Mouse (Mus musculus): ENCODE measurements around the gene Ncapd2. TPM values are rescaled to one million over a fixed set of nuclear protein-coding genes. Genes with fewer than 3 reads are reported as not detected.

Ncapd2 gene
- total and polyA plus RNA-seq, 2 experiments from 2014 or later = 25.8 to 43.5 TPM

DNA sequence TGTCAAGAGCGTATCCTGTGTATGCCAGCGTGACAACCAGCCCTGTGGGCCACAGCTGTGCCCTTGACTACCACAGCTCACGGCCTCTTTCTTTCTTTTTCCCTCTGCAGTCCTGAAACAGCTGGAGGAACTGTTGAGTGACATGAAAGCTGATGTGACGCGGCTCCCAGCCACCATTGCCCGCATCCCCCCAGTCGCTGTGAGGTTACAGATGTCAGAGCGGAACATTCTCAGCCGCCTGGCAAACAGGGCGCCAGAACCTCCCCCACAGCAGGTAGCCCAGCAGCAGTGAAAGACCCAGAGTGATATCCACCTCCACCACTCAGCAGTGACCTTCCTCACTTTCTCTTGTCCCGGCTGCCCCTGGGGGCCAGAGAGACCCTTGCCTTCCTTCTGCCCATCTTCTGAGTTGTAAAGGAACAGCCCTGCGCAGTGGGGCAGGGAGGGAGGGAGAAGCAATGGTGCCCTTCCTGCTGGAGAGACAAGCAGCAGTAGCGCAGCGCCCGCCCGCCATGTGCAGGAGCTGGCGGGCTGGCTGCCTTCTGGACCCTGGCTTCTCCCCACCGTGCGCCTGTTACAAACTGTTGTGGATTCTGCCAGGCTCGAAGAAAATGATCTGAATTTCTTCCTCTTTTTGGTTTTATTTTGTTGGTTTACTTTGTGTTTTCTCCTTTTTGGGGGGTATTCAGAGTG is 61.6 kb downstream of the Ncapd2 start:
- Histone ChIP-seq H3K27me3 (ENCODE audit: insufficient read depth, low read length) (no peaks in the 10 kb centered on the region), H3K4me1 (ENCODE audit: insufficient read depth) (peaks cover 6% of the 10 kb centered on the region; the same call in 1 of the 2 replicates), H3K27ac (ENCODE audit: low read depth, low read length) (no peak overlapping the region), H3K36me3 (ENCODE audit: insufficient read depth) (peaks cover 55% of the 10 kb centered on the region), H3K4me3 (ENCODE audit: low read depth, low read length) (no peak overlapping the region), H3K4me2 (ENCODE audit: low read depth) (no peak overlapping the region), H3K9me3 (ENCODE audit: low read length) (no peaks in the 10 kb centered on the region), H3K9ac (no peak overlapping the region)
- TF ChIP-seq CTCF (IDR thresholded peaks at IDR 0.05; ENCODE audit: low read depth) = no peak
- 85% methylated on average over 20 of the region's 20 CpGs for WGBS
- no peak for ATAC-seq
- no peak for DNase-seq

- peaks cover 54% of the 10 kb centered on the region for H3K36me3 ChIP-seq (ENCODE audit: insufficient read depth)
- H3K9me3 ChIP-seq (ENCODE audit: low read length) = no peaks in the 10 kb centered on the region
- no peak for TF ChIP-seq CTCF (IDR thresholded peaks at IDR 0.05; ENCODE audit: low read depth)
- 88% methylated on average over 12 of the region's 12 CpGs for WGBS
- no peak for ATAC-seq
- no peak overlapping the region for H3K4me2 ChIP-seq (ENCODE audit: low read depth)
- H3K9ac ChIP-seq = no peak overlapping the region
- peaks cover 6% of the 10 kb centered on the region; the same call in 1 of the 2 replicates for H3K4me1 ChIP-seq (ENCODE audit: insufficient read depth)
- H3K27ac ChIP-seq (ENCODE audit: low read depth, low read length) = no peak overlapping the region
- no peak for DNase-seq
- no peak overlapping the region for H3K4me3 ChIP-seq (ENCODE audit: low read depth, low read length)
- no peaks in the 10 kb centered on the region for H3K27me3 ChIP-seq (ENCODE audit: insufficient read depth, low read length)
These were observed 62.8 kb downstream of the Ncapd2 start for GRCm38 (mm10) chr6:125128724-125129123.

- no peak for DNase-seq
- Histone ChIP-seq H3K9me3 (ENCODE audit: low read length) (no peaks in the 10 kb centered on the region), H3K27me3 (ENCODE audit: insufficient read depth, low read length) (no peaks in the 10 kb centered on the region), H3K27ac (ENCODE audit: low read depth, low read length) (no peak overlapping the region), H3K4me3 (ENCODE audit: low read depth, low read length) (no peak overlapping the region), H3K36me3 (ENCODE audit: insufficient read depth) (peaks cover 86% of the 10 kb centered on the region), H3K9ac (no peak overlapping the region), H3K4me1 (ENCODE audit: insufficient read depth) (no peaks in the 10 kb centered on the region), H3K4me2 (ENCODE audit: low read depth) (no peak overlapping the region)
- WGBS = 92% methylated on average over 8 of the region's 8 CpGs
- no peak for ATAC-seq
- TF ChIP-seq CTCF (IDR thresholded peaks at IDR 0.05; ENCODE audit: low read depth) = no peak
These were observed 72.1 kb downstream of the Ncapd2 start for GRCm38 (mm10) chr6:125119387-125119786.

Small RNAs within 50 kb of the gene (microRNA-seq; reads per million reads assigned to microRNA genes)
- 0.39 to 0.85 reads per million in 2 experiments for gene Mir3098
- gene Mir8113 = 0 reads per million in 2 experiments

Other genes with a start within 250 kb of the Ncapd2 start
- 82.4 and 117 TPM in 2 replicates for gene Cops7a, start 226.2 kb downstream of the Ncapd2 start, total RNA-seq (2014; rRNA removed)
- 87.8 and 93.0 TPM in 2 replicates for gene Cops7a, start 226.2 kb downstream of the Ncapd2 start, polyA plus RNA-seq (2015; fragmentation: Nextera tagmentation; extraction: Ambion mirVana)
- 12.2 and 18.3 TPM in 2 replicates for gene Pianp, start 195.0 kb downstream of the Ncapd2 start, total RNA-seq (2014; rRNA removed)
- gene Pianp, start 195.0 kb downstream of the Ncapd2 start, polyA plus RNA-seq (2015; fragmentation: Nextera tagmentation; extraction: Ambion mirVana) = 53.8 and 68.9 TPM in 2 replicates
- gene Zfp384, start 182.6 kb downstream of the Ncapd2 start, total RNA-seq (2014; rRNA removed) = 24.7 and 34.5 TPM in 2 replicates
- 7.2 and 8.4 TPM in 2 replicates for gene Zfp384, start 182.6 kb downstream of the Ncapd2 start, polyA plus RNA-seq (2015; fragmentation: Nextera tagmentation; extraction: Ambion mirVana)
- gene Ing4, start 151.9 kb downstream of the Ncapd2 start, total RNA-seq (2014; rRNA removed) = 83.4 and 103 TPM in 2 replicates
- gene Ing4, start 151.9 kb downstream of the Ncapd2 start, polyA plus RNA-seq (2015; fragmentation: Nextera tagmentation; extraction: Ambion mirVana) = 102 and 111 TPM in 2 replicates
- gene Acrbp, start 142.0 kb downstream of the Ncapd2 start, total RNA-seq (2014; rRNA removed) = 11.3 and 12.2 TPM in 2 replicates
- gene Acrbp, start 142.0 kb downstream of the Ncapd2 start, polyA plus RNA-seq (2015; fragmentation: Nextera tagmentation; extraction: Ambion mirVana) = 11.4 and 13.8 TPM in 2 replicates
- 0.38 and 0.71 TPM in 2 replicates for gene Lpar5, start 123.8 kb downstream of the Ncapd2 start, total RNA-seq (2014; rRNA removed)
- gene Lpar5, start 123.8 kb downstream of the Ncapd2 start, polyA plus RNA-seq (2015; fragmentation: Nextera tagmentation; extraction: Ambion mirVana) = 0.59 and 0.61 TPM in 2 replicates
- 121 and 141 TPM in 2 replicates for gene Chd4, start 95.7 kb downstream of the Ncapd2 start, total RNA-seq (2014; rRNA removed)
- 53.3 and 72.6 TPM in 2 replicates for gene Chd4, start 95.7 kb downstream of the Ncapd2 start, polyA plus RNA-seq (2015; fragmentation: Nextera tagmentation; extraction: Ambion mirVana)
- gene Nop2, start 59.8 kb downstream of the Ncapd2 start, total RNA-seq (2014; rRNA removed) = 47.2 and 56.0 TPM in 2 replicates
- gene Nop2, start 59.8 kb downstream of the Ncapd2 start, polyA plus RNA-seq (2015; fragmentation: Nextera tagmentation; extraction: Ambion mirVana) = 39.6 and 43.5 TPM in 2 replicates
- gene Iffo1, start 46.5 kb downstream of the Ncapd2 start, total RNA-seq (2014; rRNA removed) = 24.6 and 28.8 TPM in 2 replicates
- gene Iffo1, start 46.5 kb downstream of the Ncapd2 start, polyA plus RNA-seq (2015; fragmentation: Nextera tagmentation; extraction: Ambion mirVana) = 12.8 and 18.3 TPM in 2 replicates
- gene Gapdh, start 25.2 kb downstream of the Ncapd2 start, total RNA-seq (2014; rRNA removed) = 2,022 and 2,511 TPM in 2 replicates
- gene Gapdh, start 25.2 kb downstream of the Ncapd2 start, polyA plus RNA-seq (2015; fragmentation: Nextera tagmentation; extraction: Ambion mirVana) = 1,543 and 1,551 TPM in 2 replicates
- 51.3 and 54.0 TPM in 2 replicates for gene Mrpl51, start 100 bp upstream of the Ncapd2 start, total RNA-seq (2014; rRNA removed)
- 146 and 148 TPM in 2 replicates for gene Mrpl51, start 100 bp upstream of the Ncapd2 start, polyA plus RNA-seq (2015; fragmentation: Nextera tagmentation; extraction: Ambion mirVana)
- 6.7 and 12.9 TPM in 2 replicates for gene Vamp1, start 23.9 kb upstream of the Ncapd2 start, total RNA-seq (2014; rRNA removed)
- 7.9 and 11.9 TPM in 2 replicates for gene Vamp1, start 23.9 kb upstream of the Ncapd2 start, polyA plus RNA-seq (2015; fragmentation: Nextera tagmentation; extraction: Ambion mirVana)
- 2.5 and 4.3 TPM in 2 replicates for gene Tapbpl, start 40.2 kb upstream of the Ncapd2 start, total RNA-seq (2014; rRNA removed)
- gene Tapbpl, start 40.2 kb upstream of the Ncapd2 start, polyA plus RNA-seq (2015; fragmentation: Nextera tagmentation; extraction: Ambion mirVana) = 3.7 and 6.9 TPM in 2 replicates
- gene Cd27, start 45.3 kb upstream of the Ncapd2 start, total RNA-seq (2014; rRNA removed) = not detected in 2 replicates
- gene Cd27, start 45.3 kb upstream of the Ncapd2 start, polyA plus RNA-seq (2015; fragmentation: Nextera tagmentation; extraction: Ambion mirVana) = 0.33 TPM in 1 of 2 replicates, not detected in the other
- not detected in 2 replicates for gene Tuba3a, start 94.3 kb upstream of the Ncapd2 start, total RNA-seq (2014; rRNA removed)
- not detected in 2 replicates for gene Tuba3a, start 94.3 kb upstream of the Ncapd2 start, polyA plus RNA-seq (2015; fragmentation: Nextera tagmentation; extraction: Ambion mirVana)
- gene Ltbr, start 122.2 kb upstream of the Ncapd2 start, total RNA-seq (2014; rRNA removed) = 14.9 and 19.9 TPM in 2 replicates
- 11.4 and 14.8 TPM in 2 replicates for gene Ltbr, start 122.2 kb upstream of the Ncapd2 start, polyA plus RNA-seq (2015; fragmentation: Nextera tagmentation; extraction: Ambion mirVana)
- gene Scnn1a, start 129.0 kb upstream of the Ncapd2 start, total RNA-seq (2014; rRNA removed) = 0.67 and 1.2 TPM in 2 replicates
- gene Scnn1a, start 129.0 kb upstream of the Ncapd2 start, polyA plus RNA-seq (2015; fragmentation: Nextera tagmentation; extraction: Ambion mirVana) = 1.0 and 1.5 TPM in 2 replicates
- gene Tnfrsf1a, start 157.7 kb upstream of the Ncapd2 start, total RNA-seq (2014; rRNA removed) = 6.8 and 12.1 TPM in 2 replicates
- 13.2 and 13.6 TPM in 2 replicates for gene Tnfrsf1a, start 157.7 kb upstream of the Ncapd2 start, polyA plus RNA-seq (2015; fragmentation: Nextera tagmentation; extraction: Ambion mirVana)
- 0.15 and 1.00 TPM in 2 replicates for gene Plekhg6, start 189.1 kb upstream of the Ncapd2 start, total RNA-seq (2014; rRNA removed)
- gene Plekhg6, start 189.1 kb upstream of the Ncapd2 start, polyA plus RNA-seq (2015; fragmentation: Nextera tagmentation; extraction: Ambion mirVana) = 0.16 TPM in 2 replicates

Data from forebrain, postnatal 0 days (tissue).